Mouse (Mus musculus): ENCODE measurements around the gene Col18a1. TPM values are rescaled to one million over a fixed set of nuclear protein-coding genes. Genes with fewer than 3 reads are reported as not detected.

Gene Col18a1
- polyA plus RNA-seq (2015; fragmentation: Nextera tagmentation; extraction: Ambion mirVana), result 38.8 and 45.6 TPM in 2 replicates

GRCm38 (mm10) chr10:77165963-77166717 is at the start of gene Col18a1:
TSS of gene Col18a1 (minus strand) at chr10:77166548.

DNA sequence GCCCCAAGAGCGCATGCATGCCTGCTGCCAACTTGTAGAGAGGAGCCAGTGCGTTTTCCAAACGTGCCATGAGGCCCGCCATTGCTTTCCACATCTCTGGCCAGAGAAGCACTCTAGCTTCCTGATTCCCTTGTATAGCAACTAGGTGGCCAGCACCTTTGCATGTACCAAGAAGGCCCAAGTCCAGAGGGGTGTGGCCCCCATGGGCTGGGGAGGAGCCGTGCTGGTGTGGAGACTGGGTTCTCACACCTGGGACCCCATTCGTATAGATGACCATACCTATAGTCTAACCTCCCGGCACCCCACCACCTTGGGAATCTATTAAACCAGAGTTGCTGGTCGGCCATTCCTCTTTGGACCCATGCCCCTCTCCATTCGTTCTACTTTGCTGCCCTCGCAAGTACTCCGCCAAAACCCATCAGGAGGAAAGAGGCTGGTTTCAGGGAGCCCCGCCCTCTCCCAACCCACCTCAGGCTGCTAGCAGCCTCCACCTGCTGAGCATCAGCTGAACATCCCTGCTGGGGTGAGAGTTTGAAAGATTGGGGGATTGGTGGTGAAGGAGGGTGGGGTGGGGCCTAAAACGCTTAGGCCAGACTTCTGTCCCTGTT is 134.5 kb downstream of the Col18a1 start, which contains the start of gene Slc19a1:
Gene Slc19a1, plus strand, starts transcription at position 474 of the 608 bp plus-strand sequence.

Other genes with a start within 250 kb of the Col18a1 start
- 7.0 and 7.2 TPM in 2 replicates for gene Pcbp3, start 204.7 kb downstream of the Col18a1 start, polyA plus RNA-seq (2015; fragmentation: Nextera tagmentation; extraction: Ambion mirVana)
- gene Slc19a1, start 134.3 kb downstream of the Col18a1 start, polyA plus RNA-seq (2015; fragmentation: Nextera tagmentation; extraction: Ambion mirVana), result 10.0 and 13.9 TPM in 2 replicates
- 58.7 and 73.4 TPM in 2 replicates for gene Pofut2, start 92.7 kb upstream of the Col18a1 start, polyA plus RNA-seq (2015; fragmentation: Nextera tagmentation; extraction: Ambion mirVana)

All from skeletal muscle tissue, postnatal 0 days (tissue).